Mouse (Mus musculus) heart, postnatal 0 days (tissue): ENCODE measurements around the gene Slc18a3.

ENCODE experiments used
- CTCF ChIP-seq: IDR thresholded peaks from 2 replicates; pipeline ENCODE4 v1.5.1; 2016; ENCODE audit warnings: antibody characterized with exemption, control low read depth, low read depth
- EP300 ChIP-seq: IDR thresholded peaks from 2 replicates; pipeline ENCODE4 v1.6.1; 2016; ENCODE audit warnings: antibody characterized with exemption, low read depth

DNA sequence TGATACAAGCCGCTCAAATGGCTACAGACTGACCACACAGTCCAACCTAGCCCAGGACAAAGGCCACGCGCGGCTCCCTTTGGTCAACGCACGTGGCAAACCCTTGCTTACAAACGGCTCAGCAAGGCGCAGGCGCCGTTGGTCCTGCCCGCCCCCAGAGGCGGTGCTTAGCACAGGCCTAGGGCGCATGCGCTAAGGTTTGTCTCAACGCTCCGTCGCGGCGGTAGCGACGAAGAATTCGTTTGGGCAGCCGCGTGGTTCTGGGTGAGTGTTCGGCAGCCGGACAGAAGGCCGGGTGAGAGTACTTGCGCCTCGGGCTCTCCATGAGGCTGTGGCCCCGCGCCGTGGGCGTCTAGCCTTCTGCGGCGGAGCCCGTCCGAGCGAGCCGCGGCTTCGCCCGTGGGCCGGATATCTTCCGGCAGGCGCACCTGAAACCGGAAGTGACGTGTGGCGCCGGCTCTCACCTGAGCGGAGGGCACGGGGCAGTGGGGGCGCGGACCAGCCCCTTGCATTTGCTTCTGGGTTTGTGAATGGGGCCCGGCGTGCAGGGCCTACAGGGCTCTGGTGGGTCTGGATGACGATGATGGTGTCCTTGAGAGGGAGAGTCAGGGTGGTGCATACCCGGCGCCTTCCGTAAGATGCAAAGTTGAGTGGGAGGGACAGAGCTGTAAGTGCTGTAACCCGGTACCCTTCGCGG lies 48.8 kb upstream of the Slc18a3 start, which contains the start of gene Ercc6:
- TF ChIP-seq CTCF (no peak), EP300 (no peak)
